Mouse (Mus musculus) hindbrain, embryonic 12.5 days (tissue): ENCODE measurements around the gene Rtp1. TPM values are rescaled to one million over a fixed set of nuclear protein-coding genes. Genes with fewer than 3 reads are reported as not detected.

Experiments used
- ATAC-seq: fragments of 200-750 bp; cut with Nextera tagmentation; 2 replicates; pipeline ENCODE4 v1.8.0; 2017; ENCODE audit warnings: moderate TSS enrichment; ENCODE audit not compliant: low FRiP score
- H3K27ac ChIP-seq: fragments of 300-500 bp; sonication (generic); 2 replicates; pipeline ENCODE4 v1.5.1; 2016; ENCODE audit warnings: mild to moderate bottlenecking
- H3K27me3 ChIP-seq: fragments of 300-500 bp; sonication (generic); 2 replicates; pipeline ENCODE4 v1.6.1; 2016; ENCODE audit warnings: mild to moderate bottlenecking
- H3K36me3 ChIP-seq: fragments of 300-500 bp; sonication (generic); 2 replicates; pipeline ENCODE4 v1.6.1; 2016; ENCODE audit warnings: mild to moderate bottlenecking
- H3K4me1 ChIP-seq: fragments of 300-500 bp; sonication (generic); 2 replicates; pipeline ENCODE4 v1.6.1; 2016
- H3K4me2 ChIP-seq: fragments of 300-500 bp; sonication (generic); replicated peaks from 2 replicates; pipeline ENCODE4 v1.6.1; 2016; ENCODE audit warnings: mild to moderate bottlenecking
- H3K4me3 ChIP-seq: fragments of 300-500 bp; sonication (generic); 2 replicates; pipeline ENCODE4 v1.5.1; 2016; ENCODE audit warnings: mild to moderate bottlenecking
- H3K9ac ChIP-seq: fragments of 300-500 bp; sonication (generic); 2 replicates; pipeline ENCODE4 v1.6.1; 2016; ENCODE audit warnings: mild to moderate bottlenecking, moderate library complexity
- H3K9me3 ChIP-seq: fragments of 300-500 bp; sonication (generic); replicated peaks from 2 replicates; pipeline ENCODE4 v1.6.1; 2016; ENCODE audit warnings: mild to moderate bottlenecking
- whole genome bisulfite sequencing: fragments of 180-500 bp; shearing (Covaris S2); methylation state at CpG from one replicate; pipeline ENCODE4 v1.1.7; 2016; 5-methylcytosine and 5-hydroxymethylcytosine counted together
- polyA plus RNA-seq: library from polyadenylated mRNA; unstranded; fragments of >200 nt; fragmentation: Nextera tagmentation; extraction: Ambion mirVana; gene quantifications from 2 replicates; pipeline ENCODE4 v1.2.1, GENCODE M21; 2016

Gene Rtp1
- polyA plus RNA-seq = not detected in 2 replicates

DNA sequence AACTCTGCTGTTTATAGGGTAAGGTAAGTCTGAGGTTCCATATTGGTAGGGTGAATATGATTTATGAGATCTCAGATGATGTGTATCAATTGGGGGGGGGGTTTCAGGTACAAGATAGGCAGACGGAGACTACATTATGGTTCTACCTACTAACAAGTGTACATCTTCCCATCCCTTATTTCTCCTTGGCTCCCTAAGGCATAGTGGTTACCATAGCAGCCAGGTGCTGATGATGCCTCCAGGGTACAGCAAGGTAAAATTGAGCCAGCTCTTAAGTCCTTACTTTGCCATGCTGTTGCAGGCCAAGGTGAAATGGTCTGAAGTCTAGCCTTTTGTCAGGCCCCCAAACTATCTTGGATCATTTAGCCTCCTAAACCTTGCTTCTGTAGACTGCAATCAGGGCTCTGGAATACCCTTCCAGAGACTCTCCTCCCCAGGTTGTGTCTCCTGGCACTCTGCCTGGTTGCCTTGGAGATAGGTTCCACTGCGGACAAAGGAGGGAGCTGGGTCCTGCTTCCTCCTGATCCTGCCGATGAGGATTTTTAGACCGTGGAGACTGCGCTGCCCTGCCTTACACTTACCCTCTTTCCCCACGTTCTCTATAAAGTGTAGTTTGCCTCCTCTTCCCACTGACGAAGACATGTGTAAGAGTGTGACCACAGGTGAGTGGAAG, at the start of gene Rtp1:
Rtp1 (plus strand) TSS at position 487 of the 673 bp plus-strand sequence.
- H3K4me2 ChIP-seq = no peak within 1 kb of the TSS
- ATAC-seq = no peak
- no peaks in the 10 kb centered on the region for H3K27me3 ChIP-seq
- no peaks in the 10 kb centered on the region for H3K4me1 ChIP-seq
- no peak within 1 kb of the TSS for H3K27ac ChIP-seq
- H3K9ac ChIP-seq = no peak within 1 kb of the TSS
- no peaks in the 10 kb centered on the region for H3K9me3 ChIP-seq
- WGBS = 90% methylated on average over 7 of the region's 7 CpGs
- H3K36me3 ChIP-seq = no peaks in the 10 kb centered on the region
- no peak within 1 kb of the TSS for H3K4me3 ChIP-seq

DNA sequence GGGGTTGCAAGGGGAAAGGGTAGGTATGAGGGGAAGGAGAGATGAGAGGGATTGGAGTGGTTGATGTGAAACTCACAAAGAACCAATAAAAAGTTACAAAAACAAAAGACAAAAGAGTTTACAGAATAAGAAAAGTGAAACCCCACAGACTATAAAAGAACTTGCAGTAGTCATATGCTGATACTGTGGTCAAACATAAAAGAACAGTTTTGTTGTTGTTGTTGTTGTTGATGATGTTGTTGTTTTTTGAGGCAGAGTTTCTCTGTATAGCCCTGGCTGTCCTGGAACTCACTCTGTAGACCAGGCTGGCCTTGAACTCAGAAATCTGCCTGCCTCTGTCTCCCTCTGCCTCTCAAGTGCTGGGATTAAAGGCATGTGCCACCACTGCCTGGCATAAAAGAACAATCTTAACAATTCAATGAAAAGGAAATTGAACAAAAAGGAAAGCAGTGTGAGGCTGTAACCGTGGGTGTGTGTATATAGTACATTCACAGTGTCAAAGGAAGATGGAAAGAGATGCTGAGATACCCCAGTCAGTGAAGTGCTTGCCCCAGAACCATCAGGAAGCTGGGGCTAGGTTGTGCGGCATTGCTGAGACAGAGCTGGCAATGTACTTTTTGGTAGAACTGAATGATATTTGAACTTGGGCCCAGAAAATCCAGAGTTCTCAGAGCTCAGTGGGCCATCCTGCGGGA, 49.2 kb upstream of the Rtp1 start:
- H3K27ac ChIP-seq = no peak overlapping the region
- H3K27me3 ChIP-seq = no peaks in the 10 kb centered on the region
- H3K4me1 ChIP-seq = no peaks in the 10 kb centered on the region
- H3K9ac ChIP-seq = no peak overlapping the region
- H3K4me2 ChIP-seq = no peak overlapping the region
- H3K4me3 ChIP-seq = no peak overlapping the region
- WGBS = 78% methylated on average over 3 of the region's 3 CpGs
- 0 out of 2 replicates have a peak, but pooled peaks cover under 1% of the 10 kb centered on the region for H3K9me3 ChIP-seq
- no peak for ATAC-seq
- H3K36me3 ChIP-seq = no peaks in the 10 kb centered on the region

DNA sequence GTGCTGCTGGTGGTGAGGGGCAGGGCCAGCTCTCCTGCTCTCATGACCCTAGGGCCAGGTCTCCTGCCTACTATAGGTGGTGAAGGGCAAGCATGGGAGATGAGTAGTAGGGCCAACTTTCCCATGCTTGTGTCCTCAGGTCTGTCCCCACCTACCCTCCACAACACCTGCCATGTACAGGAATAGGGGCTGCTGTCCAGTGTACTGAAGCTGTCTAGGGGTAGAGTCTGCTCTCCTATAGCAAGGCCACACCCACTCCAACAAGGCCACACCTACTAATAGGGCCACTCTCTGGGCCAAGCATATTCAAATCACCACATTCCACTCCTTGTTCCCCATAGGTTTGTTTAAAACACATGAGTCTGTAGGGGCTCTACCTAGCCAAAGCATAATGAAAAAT, 44.6 kb upstream of the Rtp1 start:
- no peak overlapping the region for H3K27ac ChIP-seq
- no peak overlapping the region for H3K4me3 ChIP-seq
- no peaks in the 10 kb centered on the region for H3K4me1 ChIP-seq
- H3K4me2 ChIP-seq = no peak overlapping the region
- H3K27me3 ChIP-seq = no peaks in the 10 kb centered on the region
- no peaks in the 10 kb centered on the region for H3K36me3 ChIP-seq
- no peak for ATAC-seq
- H3K9me3 ChIP-seq = 0 out of 2 replicates have a peak, but pooled peaks cover 6% of the 10 kb centered on the region
- H3K9ac ChIP-seq = no peak overlapping the region

DNA sequence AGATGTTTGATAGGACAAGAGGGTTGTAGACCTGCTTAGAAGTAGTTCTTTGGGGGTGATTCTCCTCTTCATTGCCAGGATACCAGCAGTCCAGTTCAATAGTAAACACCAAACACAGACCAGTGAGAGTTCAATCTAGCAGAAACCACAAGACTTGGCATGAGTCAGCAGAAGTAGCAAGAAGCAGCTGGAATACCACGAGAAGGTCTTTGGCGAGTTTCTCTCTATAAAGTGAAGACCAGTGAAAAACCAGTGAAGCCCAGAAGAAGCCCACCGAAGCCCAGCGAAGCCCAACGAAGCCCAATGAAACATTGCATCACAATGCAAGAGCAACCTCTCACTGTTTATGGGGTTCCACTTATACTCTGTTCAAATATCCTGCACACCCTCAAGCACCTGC, 31.0 kb upstream of the Rtp1 start:
- no peaks in the 10 kb centered on the region for H3K27me3 ChIP-seq
- no peaks in the 10 kb centered on the region for H3K4me1 ChIP-seq
- no peak for ATAC-seq
- H3K4me3 ChIP-seq = no peak overlapping the region
- no peak overlapping the region for H3K4me2 ChIP-seq
- no peak overlapping the region for H3K9ac ChIP-seq
- no peak overlapping the region for H3K27ac ChIP-seq
- 90% methylated on average over 5 of the region's 5 CpGs for WGBS
- no peaks in the 10 kb centered on the region for H3K9me3 ChIP-seq
- H3K36me3 ChIP-seq = no peaks in the 10 kb centered on the region

DNA sequence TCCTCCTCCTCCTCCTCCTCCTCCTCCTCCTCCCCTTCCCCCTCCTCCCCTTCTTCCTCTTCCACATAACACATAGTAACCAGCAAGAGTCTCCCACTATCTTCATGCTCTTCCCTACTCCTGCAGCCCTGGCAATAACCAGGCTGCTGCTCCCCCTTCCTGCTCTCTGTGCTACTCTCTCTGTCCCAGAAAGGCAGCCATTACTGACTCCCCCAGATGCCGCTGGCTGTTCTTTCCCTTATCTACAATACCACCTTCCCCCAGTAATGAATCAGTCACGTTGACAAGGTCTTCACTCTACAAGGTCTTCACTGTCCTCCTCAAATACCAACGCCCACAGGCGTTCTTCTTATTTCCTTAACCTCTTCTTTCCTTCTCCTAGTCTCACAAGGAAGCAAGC, 27.5 kb upstream of the Rtp1 start:
- Histone ChIP-seq H3K27me3 (no peaks in the 10 kb centered on the region), H3K4me2 (no peak overlapping the region), H3K9ac (no peak overlapping the region), H3K4me3 (no peak overlapping the region), H3K9me3 (no peaks in the 10 kb centered on the region), H3K4me1 (no peaks in the 10 kb centered on the region), H3K36me3 (no peaks in the 10 kb centered on the region), H3K27ac (no peak overlapping the region)
- 65% methylated on average over 4 of the region's 4 CpGs for WGBS
- no peak for ATAC-seq

DNA sequence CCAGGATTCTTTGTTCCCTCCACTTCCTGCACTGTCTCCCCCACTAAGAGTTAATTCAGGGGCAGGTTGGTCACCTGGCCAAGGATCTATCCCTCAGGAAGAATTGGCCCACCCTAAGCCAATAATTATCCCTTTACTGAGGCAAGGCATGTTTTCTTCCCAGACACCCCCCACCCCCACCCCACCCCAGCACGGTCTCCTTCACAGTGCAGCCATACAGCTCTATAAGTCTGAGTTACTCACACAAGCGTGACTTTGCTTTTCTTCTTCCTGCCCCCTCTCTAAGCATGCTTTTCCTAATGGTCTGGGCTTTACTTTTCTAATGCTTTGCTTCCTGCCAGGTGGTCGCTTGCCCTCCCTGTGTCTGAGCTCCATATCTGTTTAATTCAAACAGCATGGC, 27.0 kb upstream of the Rtp1 start:
- H3K4me2 ChIP-seq = no peak overlapping the region
- H3K36me3 ChIP-seq = no peaks in the 10 kb centered on the region
- 51% methylated on average over 3 of the region's 3 CpGs for WGBS
- no peaks in the 10 kb centered on the region for H3K4me1 ChIP-seq
- no peaks in the 10 kb centered on the region for H3K9me3 ChIP-seq
- H3K9ac ChIP-seq = no peak overlapping the region
- no peak overlapping the region for H3K27ac ChIP-seq
- H3K4me3 ChIP-seq = no peak overlapping the region
- no peaks in the 10 kb centered on the region for H3K27me3 ChIP-seq
- ATAC-seq = no peak

DNA sequence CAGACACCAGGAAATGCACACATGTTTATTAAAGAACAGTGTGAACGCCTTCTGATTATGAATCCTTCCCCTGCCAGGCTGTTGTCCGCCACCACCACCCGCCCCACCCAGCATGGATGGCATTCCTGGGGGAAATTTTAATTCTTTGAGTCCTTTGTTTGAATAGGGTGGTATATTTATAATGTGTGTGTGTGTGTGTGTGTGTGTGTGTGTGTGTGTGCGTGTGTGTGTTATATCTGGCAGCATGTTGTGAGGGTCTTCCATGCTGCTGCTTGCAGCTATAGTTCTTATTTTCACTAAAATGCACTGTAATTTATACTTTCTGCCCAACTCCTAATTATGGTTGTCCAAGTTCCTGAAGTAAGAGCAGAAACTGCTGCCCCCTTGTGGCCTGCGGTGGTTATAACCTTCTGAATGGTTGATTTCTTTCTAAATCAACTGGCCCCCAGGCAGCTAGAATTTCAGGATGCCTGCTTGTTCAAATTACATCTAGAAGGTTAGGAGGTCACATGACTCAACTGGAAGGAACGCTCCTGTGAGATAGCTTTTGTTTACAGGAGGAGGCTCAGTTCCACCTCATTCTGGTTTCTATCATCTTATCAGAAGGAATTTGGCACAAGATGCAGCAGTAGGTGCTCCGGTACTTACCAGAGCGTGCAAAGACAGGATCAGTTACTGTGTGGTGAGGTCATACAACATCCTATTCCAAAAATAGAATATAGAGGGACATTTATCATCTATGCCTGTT, 25.8 kb upstream of the Rtp1 start:
- Histone ChIP-seq H3K9me3 (no peaks in the 10 kb centered on the region), H3K27me3 (no peaks in the 10 kb centered on the region), H3K9ac (no peak overlapping the region), H3K36me3 (no peaks in the 10 kb centered on the region), H3K4me2 (no peak overlapping the region), H3K27ac (no peak overlapping the region), H3K4me3 (no peak overlapping the region), H3K4me1 (no peaks in the 10 kb centered on the region)
- 47% methylated on average over 8 of the region's 8 CpGs for WGBS
- ATAC-seq = no peak

DNA sequence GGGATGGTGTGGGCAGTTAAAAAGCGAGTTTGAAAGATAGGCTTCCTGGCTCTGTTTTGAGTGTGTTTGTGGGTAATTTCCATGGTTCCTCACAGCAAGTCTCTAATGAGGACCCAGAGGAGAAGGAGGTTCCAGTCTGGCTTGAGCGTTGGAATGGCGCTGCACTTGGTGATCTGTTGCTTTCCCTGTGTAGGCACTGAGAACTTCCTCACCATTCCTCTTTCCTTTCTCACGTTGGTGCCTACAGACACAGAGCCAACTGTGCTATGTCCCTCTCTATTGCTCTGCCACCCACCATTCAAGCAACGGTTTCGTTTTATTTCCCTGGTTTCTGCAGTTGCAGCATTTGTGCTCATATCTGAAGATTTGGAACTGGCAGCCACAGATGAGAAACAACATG, 16.0 kb upstream of the Rtp1 start:
- ATAC-seq = no peak
- Histone ChIP-seq H3K4me1 (peaks cover 15% of the 10 kb centered on the region), H3K9ac (no peak overlapping the region), H3K4me3 (no peak overlapping the region), H3K27ac (no peak overlapping the region), H3K27me3 (no peaks in the 10 kb centered on the region), H3K4me2 (no peak overlapping the region), H3K9me3 (no peaks in the 10 kb centered on the region), H3K36me3 (no peaks in the 10 kb centered on the region)
- WGBS = 84% methylated on average over 6 of the region's 6 CpGs

DNA sequence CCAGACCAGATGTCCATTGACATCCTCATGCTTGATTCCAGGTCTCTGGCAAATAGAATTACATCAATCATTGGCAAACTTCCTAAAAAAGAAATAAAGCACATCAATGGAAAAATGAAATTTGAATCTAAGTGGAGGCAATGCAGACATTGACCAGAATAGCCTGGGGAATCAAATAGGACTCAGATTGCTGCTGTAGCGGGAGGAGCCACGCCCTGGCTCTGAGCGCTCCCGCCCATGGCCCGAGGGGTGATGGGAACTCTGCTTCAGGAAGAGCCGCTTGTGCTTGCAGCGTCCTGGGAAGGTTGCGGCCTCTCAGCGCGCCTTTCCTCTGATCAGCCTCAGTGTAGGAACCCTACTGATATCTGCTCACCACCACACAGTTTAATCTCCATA, 12.7 kb upstream of the Rtp1 start:
- H3K36me3 ChIP-seq = no peaks in the 10 kb centered on the region
- WGBS = 25% methylated on average over 10 of the region's 10 CpGs
- no peak overlapping the region for H3K4me3 ChIP-seq
- H3K9ac ChIP-seq = no peak overlapping the region
- H3K27me3 ChIP-seq = peaks cover 3% of the 10 kb centered on the region; the same call in 1 of the 2 replicates
- no peaks in the 10 kb centered on the region for H3K9me3 ChIP-seq
- peaks cover 17% of the 10 kb centered on the region for H3K4me1 ChIP-seq
- no peak for ATAC-seq
- peak overlapping the region; percentile 40 for H3K4me2 ChIP-seq
- H3K27ac ChIP-seq = no peak overlapping the region

DNA sequence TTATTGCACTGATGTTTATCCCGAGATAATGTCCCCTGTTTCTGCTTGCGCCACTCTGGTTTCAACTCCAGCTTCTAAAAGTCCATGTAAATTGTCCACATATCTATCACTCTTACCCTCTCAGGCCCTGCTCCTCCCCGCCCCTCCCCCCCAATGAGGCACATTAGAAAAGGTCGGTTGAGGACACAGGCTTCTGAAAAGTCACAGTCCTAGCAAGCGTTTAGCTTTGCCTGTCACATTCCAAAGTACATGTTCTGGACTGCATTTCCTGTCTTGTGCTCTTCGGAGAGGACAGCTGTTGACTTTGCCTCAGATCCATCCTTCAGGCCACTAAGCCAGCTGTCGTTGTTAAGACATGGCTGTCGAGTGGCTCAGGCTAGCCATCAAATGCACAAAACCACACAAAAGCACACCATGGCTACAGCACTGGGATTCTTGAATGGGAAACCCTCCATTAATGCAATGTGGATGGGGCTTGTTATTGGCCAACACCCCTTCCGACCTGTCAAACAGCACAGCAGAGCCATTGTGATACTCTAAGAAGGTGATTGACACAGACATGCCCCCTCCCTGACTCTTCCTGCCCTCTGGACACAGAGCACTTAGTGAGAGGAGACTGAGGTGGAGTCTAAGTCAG, 12.2 kb upstream of the Rtp1 start:
- Histone ChIP-seq H3K27ac (no peak overlapping the region), H3K27me3 (peaks cover 3% of the 10 kb centered on the region; the same call in 1 of the 2 replicates), H3K9me3 (no peaks in the 10 kb centered on the region), H3K4me1 (peaks cover 17% of the 10 kb centered on the region), H3K4me2 (peak overlapping the region; percentile 40), H3K9ac (no peak overlapping the region), H3K36me3 (no peaks in the 10 kb centered on the region), H3K4me3 (no peak overlapping the region)
- 45% methylated on average over 9 of the region's 9 CpGs for WGBS
- peak; percentile 24; the same call in 1 of the 2 replicates for ATAC-seq

DNA sequence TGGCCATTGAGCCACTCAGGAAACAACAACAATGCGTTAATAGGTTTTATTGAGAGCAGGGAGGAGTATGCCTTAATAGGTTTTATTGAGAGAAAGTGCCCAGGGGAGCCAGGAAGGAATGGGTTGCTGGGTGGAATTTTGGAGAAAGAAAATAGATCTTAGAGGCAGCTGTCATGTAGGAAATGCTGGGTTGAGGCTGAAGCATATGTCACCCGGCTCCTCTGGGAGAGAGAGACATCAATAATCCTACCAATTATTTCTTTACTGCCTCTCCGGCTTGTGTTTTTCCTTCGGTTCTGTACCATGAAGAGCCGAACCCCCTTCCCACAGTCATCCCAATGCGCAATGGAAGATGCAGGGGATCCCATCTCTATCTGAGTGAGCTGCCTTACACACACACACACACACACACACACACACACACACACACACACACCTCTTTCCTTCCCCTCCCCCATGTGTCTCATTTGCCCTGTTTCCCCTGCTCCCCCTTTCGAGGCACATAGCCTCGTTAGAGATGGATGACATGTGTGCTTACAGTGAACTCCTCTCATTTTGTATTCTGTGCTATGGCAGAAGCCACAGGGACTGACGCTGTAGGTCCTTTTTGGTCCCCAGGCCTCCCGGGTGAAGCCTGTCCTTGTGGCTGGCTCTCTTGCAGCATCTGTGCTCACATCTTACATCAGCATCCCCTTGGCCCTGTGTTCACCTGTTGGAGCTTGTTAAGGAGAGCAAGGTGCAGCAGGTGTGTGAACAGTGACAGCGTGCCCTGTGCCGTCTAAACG, 11.3 kb upstream of the Rtp1 start:
- Histone ChIP-seq H3K9me3 (no peaks in the 10 kb centered on the region), H3K4me2 (no peak overlapping the region; the same call in 1 of the 2 replicates), H3K4me1 (peaks cover 17% of the 10 kb centered on the region), H3K27me3 (peaks cover 3% of the 10 kb centered on the region; the same call in 1 of the 2 replicates), H3K27ac (no peak overlapping the region), H3K4me3 (no peak overlapping the region), H3K36me3 (no peaks in the 10 kb centered on the region), H3K9ac (no peak overlapping the region)
- WGBS = 52% methylated on average over 13 of the region's 13 CpGs
- peak; percentile 57 for ATAC-seq
